Mouse (Mus musculus): ENCODE data around the gene Capzb. TPM values are rescaled to one million over a fixed set of nuclear protein-coding genes. Genes with fewer than 3 reads are reported as not detected.

Gene Capzb
- polyA plus RNA-seq, 1 experiment, result 218 TPM

DNA sequence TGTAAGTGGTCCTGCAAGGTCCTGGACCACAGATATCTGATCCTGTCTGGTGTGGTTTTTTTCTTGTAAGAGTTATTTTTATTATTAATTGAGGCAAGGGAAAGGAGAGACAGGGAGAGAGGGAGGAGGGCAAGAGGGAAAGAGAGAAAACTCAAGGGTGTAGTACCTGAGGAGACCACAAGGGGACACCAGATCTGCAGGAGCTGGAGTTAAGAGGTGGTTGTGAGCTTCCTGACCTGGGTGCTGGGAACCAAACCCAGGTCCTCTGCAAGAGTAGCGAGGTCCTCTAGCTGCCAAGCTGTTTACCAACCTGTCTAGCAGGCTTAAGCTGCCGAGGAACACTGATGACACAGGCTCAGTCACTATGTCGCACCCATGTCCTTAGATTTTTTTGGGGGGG is 14.8 kb upstream of the Capzb start:
- TF ChIP-seq CTCF (IDR thresholded peaks at IDR 0.05; ENCODE audit: insufficient read depth, low read depth, low read length) (no peak), POLR2A (IDR thresholded peaks at IDR 0.05; ENCODE audit: insufficient read depth, low read depth, low read length) (no peak)
- 98% methylated on average over 3 of the region's 3 CpGs for WGBS
- H3K4me3 ChIP-seq (ENCODE audit: insufficient read depth, low read depth, low read length), result no peak overlapping the region
- no peak overlapping the region for H3K27ac ChIP-seq (ENCODE audit: insufficient read depth, low read depth, low read length)
- no peaks in the 10 kb centered on the region; the same call in none of the 2 replicates for H3K4me1 ChIP-seq (ENCODE audit: control insufficient read depth, insufficient read depth, low read length)

GRCm38 (mm10) chr4:139178377-139178776 is 14.3 kb upstream of the Capzb start:
- 97% methylated on average over 11 of the region's 11 CpGs for WGBS

GRCm38 (mm10) chr4:139179218-139179617 is 13.5 kb upstream of the Capzb start:
- TF ChIP-seq CTCF (IDR thresholded peaks at IDR 0.05; ENCODE audit: insufficient read depth, low read depth, low read length) (no peak), POLR2A (IDR thresholded peaks at IDR 0.05; ENCODE audit: insufficient read depth, low read depth, low read length) (no peak)
- H3K27ac ChIP-seq (ENCODE audit: insufficient read depth, low read depth, low read length), result no peak overlapping the region
- 67% methylated on average over 2 of the region's 2 CpGs for WGBS

More at GRCm38 (mm10) chr4:139178377-139178776, 14.3 kb upstream of the Capzb start:
- no peak overlapping the region for H3K27ac ChIP-seq (ENCODE audit: insufficient read depth, low read depth, low read length)
- TF ChIP-seq CTCF (IDR thresholded peaks at IDR 0.05; ENCODE audit: insufficient read depth, low read depth, low read length), result no peak
- no peak for TF ChIP-seq POLR2A (IDR thresholded peaks at IDR 0.05; ENCODE audit: insufficient read depth, low read depth, low read length)
- no peak overlapping the region for H3K4me3 ChIP-seq (ENCODE audit: insufficient read depth, low read depth, low read length)
- H3K4me1 ChIP-seq (ENCODE audit: control insufficient read depth, insufficient read depth, low read length), result no peaks in the 10 kb centered on the region; the same call in none of the 2 replicates

DNA sequence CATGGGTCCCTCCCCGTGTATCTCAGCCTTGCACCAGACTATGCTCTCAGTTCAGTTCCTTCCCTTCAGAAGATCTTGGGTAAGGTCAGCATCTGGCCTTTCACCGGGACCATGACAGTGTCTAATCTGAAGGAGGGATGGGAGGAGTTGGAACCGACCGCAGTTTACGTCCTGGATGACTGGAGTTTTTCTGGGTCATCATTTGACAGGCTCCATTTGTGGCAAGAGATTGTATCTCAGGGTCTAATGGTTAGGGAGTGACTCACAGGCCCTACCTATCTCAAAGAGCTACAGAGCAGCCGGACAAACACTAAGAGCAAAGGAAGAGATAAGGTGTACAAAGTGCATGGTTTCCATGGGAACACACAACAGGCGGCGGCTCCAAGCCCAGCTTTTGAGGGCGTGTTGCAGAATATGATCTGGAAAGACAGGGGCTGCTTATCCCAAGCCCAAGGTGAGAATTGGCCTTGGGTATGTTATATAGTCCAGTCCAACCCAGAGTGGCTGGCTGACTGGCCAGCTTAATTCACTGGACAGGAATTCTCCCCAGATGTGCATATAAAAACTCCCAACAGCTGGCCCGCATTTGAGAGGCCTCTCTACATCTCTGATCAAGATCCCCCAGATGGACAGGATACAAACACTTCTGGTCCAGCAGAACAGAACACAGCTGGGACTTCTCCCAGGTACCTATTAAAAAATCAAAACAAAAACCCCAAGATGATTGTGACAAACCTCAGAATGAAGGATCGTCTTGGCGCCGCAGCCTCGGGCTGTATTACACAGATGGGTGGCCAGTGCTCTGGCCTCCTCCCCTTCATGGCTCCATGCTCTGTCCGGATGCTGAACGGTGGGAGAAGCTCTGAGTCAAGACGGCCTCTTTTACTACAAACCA is 12.7 kb upstream of the Capzb start:
- Histone ChIP-seq H3K27ac (ENCODE audit: insufficient read depth, low read depth, low read length) (no peak overlapping the region), H3K4me3 (ENCODE audit: insufficient read depth, low read depth, low read length) (no peak overlapping the region), H3K4me1 (ENCODE audit: control insufficient read depth, insufficient read depth, low read length) (no peaks in the 10 kb centered on the region; the same call in 1 of the 2 replicates)
- TF ChIP-seq POLR2A (IDR thresholded peaks at IDR 0.05; ENCODE audit: insufficient read depth, low read depth, low read length), result no peak
- TF ChIP-seq CTCF (IDR thresholded peaks at IDR 0.05; ENCODE audit: insufficient read depth, low read depth, low read length), result no peak
- WGBS, result 90% methylated on average over 17 of the region's 17 CpGs

More at GRCm38 (mm10) chr4:139179218-139179617, 13.5 kb upstream of the Capzb start:
- Histone ChIP-seq H3K4me1 (ENCODE audit: control insufficient read depth, insufficient read depth, low read length) (no peaks in the 10 kb centered on the region; the same call in none of the 2 replicates), H3K4me3 (ENCODE audit: insufficient read depth, low read depth, low read length) (no peak overlapping the region)

GRCm38 (mm10) chr4:139182511-139182910 is 10.2 kb upstream of the Capzb start:
- TF ChIP-seq CTCF (IDR thresholded peaks at IDR 0.05; ENCODE audit: insufficient read depth, low read depth, low read length) (no peak), POLR2A (IDR thresholded peaks at IDR 0.05; ENCODE audit: insufficient read depth, low read depth, low read length) (no peak)
- Histone ChIP-seq H3K27ac (ENCODE audit: insufficient read depth, low read depth, low read length) (no peak overlapping the region), H3K4me1 (ENCODE audit: control insufficient read depth, insufficient read depth, low read length) (no peaks in the 10 kb centered on the region), H3K4me3 (ENCODE audit: insufficient read depth, low read depth, low read length) (no peak overlapping the region)

- TF ChIP-seq POLR2A (IDR thresholded peaks at IDR 0.05; ENCODE audit: insufficient read depth, low read depth, low read length), result no peak
- no peak for TF ChIP-seq CTCF (IDR thresholded peaks at IDR 0.05; ENCODE audit: insufficient read depth, low read depth, low read length)
- WGBS, result 89% methylated on average over 5 of the region's 5 CpGs
- no peaks in the 10 kb centered on the region for H3K4me1 ChIP-seq (ENCODE audit: control insufficient read depth, insufficient read depth, low read length)
- no peak overlapping the region for H3K4me3 ChIP-seq (ENCODE audit: insufficient read depth, low read depth, low read length)
- H3K27ac ChIP-seq (ENCODE audit: insufficient read depth, low read depth, low read length), result no peak overlapping the region
Observed at GRCm38 (mm10) chr4:139185766-139186442, 6.8 kb upstream of the Capzb start.

DNA sequence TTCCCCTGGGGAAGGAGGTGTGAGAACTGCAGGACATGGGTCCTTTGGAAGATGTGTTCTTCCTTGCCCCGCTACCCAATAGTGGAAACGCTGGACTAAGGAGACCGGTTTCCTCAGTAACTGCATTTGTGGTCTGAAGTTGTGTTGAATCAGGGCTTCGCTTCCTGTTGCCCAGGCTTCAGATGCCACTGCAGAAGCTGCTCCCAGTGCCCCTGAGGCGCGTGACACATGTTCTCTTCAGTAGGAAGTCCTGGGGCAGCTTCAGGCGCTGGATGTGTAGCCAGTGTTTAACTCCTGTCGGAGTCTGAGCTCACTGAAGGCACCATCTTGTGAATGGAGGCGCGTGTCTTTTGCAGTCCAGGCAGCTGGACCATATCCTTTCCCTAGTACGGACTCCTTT is 4.8 kb upstream of the Capzb start:
- no peaks in the 10 kb centered on the region for H3K4me1 ChIP-seq (ENCODE audit: control insufficient read depth, insufficient read depth, low read length)
- TF ChIP-seq CTCF (IDR thresholded peaks at IDR 0.05; ENCODE audit: insufficient read depth, low read depth, low read length) (no peak), POLR2A (IDR thresholded peaks at IDR 0.05; ENCODE audit: insufficient read depth, low read depth, low read length) (no peak)
- WGBS, result 82% methylated on average over 11 of the region's 11 CpGs
- H3K4me3 ChIP-seq (ENCODE audit: insufficient read depth, low read depth, low read length), result no peak overlapping the region
- H3K27ac ChIP-seq (ENCODE audit: insufficient read depth, low read depth, low read length), result no peak overlapping the region

GRCm38 (mm10) chr4:139191605-139192498 is 847 bp upstream of the Capzb start:
- Histone ChIP-seq H3K4me1 (ENCODE audit: control insufficient read depth, insufficient read depth, low read length) (peaks cover 18% of the 10 kb centered on the region), H3K4me3 (ENCODE audit: insufficient read depth, low read depth, low read length) (peak overlapping the region; percentile 67), H3K27ac (ENCODE audit: insufficient read depth, low read depth, low read length) (peak overlapping the region; percentile 64)
- TF ChIP-seq CTCF (IDR thresholded peaks at IDR 0.05; ENCODE audit: insufficient read depth, low read depth, low read length) (no peak), POLR2A (IDR thresholded peaks at IDR 0.05; ENCODE audit: insufficient read depth, low read depth, low read length) (no peak)
- WGBS, result 10% methylated on average over 19 of the region's 19 CpGs

All from olfactory bulb, adult 2 months (tissue).